Mouse (Mus musculus) midbrain, embryonic 15.5 days (tissue): ENCODE measurements around the gene Ogfod3. TPM values are rescaled to one million over a fixed set of nuclear protein-coding genes. Genes with fewer than 3 reads are reported as not detected.

Experiments used
- ATAC-seq: fragments of 200-750 bp; cut with Nextera tagmentation; replicated peaks from 2 replicates; pipeline ENCODE4 v1.8.0; 2017; ENCODE audit warnings: moderate TSS enrichment
- H3K27ac ChIP-seq: fragments of 300-500 bp; sonication (generic); 2 replicates; pipeline ENCODE4 v1.5.1; 2015; ENCODE audit warnings: mild to moderate bottlenecking, inconsistent platforms
- H3K27me3 ChIP-seq: fragments of 300-500 bp; sonication (generic); replicated peaks from 2 replicates; pipeline ENCODE4 v1.6.1; 2015; ENCODE audit warnings: inconsistent platforms
- H3K36me3 ChIP-seq: fragments of 300-500 bp; sonication (generic); replicated peaks from 2 replicates; pipeline ENCODE4 v1.6.1; 2015; ENCODE audit warnings: inconsistent platforms
- H3K4me1 ChIP-seq: fragments of 300-500 bp; sonication (generic); 2 replicates; pipeline ENCODE4 v1.6.1; 2015; ENCODE audit warnings: inconsistent platforms
- H3K4me2 ChIP-seq: fragments of 300-500 bp; sonication (generic); 2 replicates; pipeline ENCODE4 v1.6.1; 2015; ENCODE audit warnings: inconsistent platforms, mild to moderate bottlenecking, moderate library complexity
- H3K4me3 ChIP-seq: fragments of 300-500 bp; sonication (generic); 2 replicates; pipeline ENCODE4 v1.5.1; 2015; ENCODE audit warnings: mild to moderate bottlenecking, inconsistent platforms
- H3K9ac ChIP-seq: fragments of 300-500 bp; sonication (generic); 2 replicates; pipeline ENCODE4 v1.6.1; 2015; ENCODE audit warnings: mild to moderate bottlenecking, inconsistent platforms
- H3K9me3 ChIP-seq: fragments of 300-500 bp; sonication (generic); 2 replicates; pipeline ENCODE4 v1.6.1; 2016; ENCODE audit warnings: inconsistent platforms
- WGBS: fragments of 180-500 bp; shearing (Covaris S2); methylation state at CpG from one replicate; pipeline ENCODE4 v1.1.7; 2015; ENCODE audit warnings: mixed read lengths; 5-methylcytosine and 5-hydroxymethylcytosine counted together
- polyA plus RNA-seq: library from polyadenylated mRNA; unstranded; fragments of >200 nt; fragmentation: Nextera tagmentation; extraction: Ambion mirVana; gene quantifications from 2 replicates; pipeline ENCODE4 v1.2.1, GENCODE M21; 2015

The Ogfod3 gene
- polyA plus RNA-seq, 1 experiment from 2014 or later: 22.4 TPM

- WGBS: 88% methylated on average over 3 of the region's 3 CpGs
- Histone ChIP-seq H3K27ac (no peak overlapping the region), H3K9ac (no peak overlapping the region), H3K36me3 (0 out of 2 replicates have a peak, but pooled peaks cover under 1% of the 10 kb centered on the region), H3K4me1 (no peaks in the 10 kb centered on the region), H3K27me3 (no peaks in the 10 kb centered on the region), H3K4me2 (no peak overlapping the region), H3K4me3 (no peak overlapping the region), H3K9me3 (no peaks in the 10 kb centered on the region)
- no peak for ATAC-seq
Observed at GRCm38 (mm10) chr11:121189681-121190080, 14.8 kb downstream of the Ogfod3 start.

DNA sequence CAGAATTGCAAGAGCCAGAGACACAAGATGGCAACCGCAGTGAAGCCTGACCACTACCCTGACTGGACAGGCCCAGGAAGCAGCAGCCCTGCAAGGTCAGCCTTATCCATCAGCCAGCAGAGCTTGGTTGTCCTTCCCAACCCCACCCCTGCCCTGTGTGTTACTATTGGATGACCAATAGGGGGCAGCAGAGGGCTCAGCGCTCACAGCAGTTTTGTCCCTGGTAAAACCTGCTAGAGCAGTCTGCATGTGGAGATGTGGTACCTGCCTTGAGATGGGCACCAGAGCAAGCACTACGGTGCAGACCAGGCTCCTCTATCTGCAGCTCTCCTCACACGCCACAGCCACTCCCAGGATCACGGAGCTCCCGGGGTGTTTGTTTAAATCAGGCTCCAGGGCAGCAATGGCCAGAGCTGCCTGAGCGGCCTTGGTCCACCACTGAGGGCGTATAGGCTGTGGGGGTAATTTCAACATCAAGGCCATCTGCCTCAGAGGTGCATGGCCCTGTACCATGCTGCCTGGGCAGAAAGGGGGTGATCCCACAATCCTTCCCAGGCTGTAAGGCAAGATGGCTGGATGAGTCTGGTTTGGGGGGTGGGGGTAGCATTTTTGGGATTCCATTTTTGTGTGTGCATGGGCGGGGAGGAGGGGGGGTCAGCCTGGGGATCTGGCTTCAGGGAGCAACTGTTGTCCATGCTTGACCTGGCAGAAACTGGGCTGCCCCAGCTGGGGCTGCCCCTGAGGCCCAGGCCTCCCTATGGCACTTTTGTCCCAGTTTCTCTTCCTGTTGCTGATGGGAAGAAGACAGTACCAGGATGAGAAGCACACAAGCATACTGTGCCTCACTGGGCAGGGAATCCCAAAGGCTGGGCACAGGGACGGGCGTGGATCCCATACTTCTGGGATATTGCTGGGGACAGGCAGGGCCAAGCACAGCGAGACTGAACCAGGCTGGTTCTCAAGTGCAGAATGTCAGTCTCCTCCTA, 27.9 kb downstream of the Ogfod3 start:
- Histone ChIP-seq H3K36me3 (no peaks in the 10 kb centered on the region), H3K4me1 (0 out of 2 replicates have a peak, but pooled peaks cover 10% of the 10 kb centered on the region), H3K4me3 (no peak overlapping the region), H3K27me3 (no peaks in the 10 kb centered on the region), H3K27ac (no peak overlapping the region), H3K9ac (no peak overlapping the region), H3K4me2 (no peak overlapping the region), H3K9me3 (no peaks in the 10 kb centered on the region)
- no peak for ATAC-seq
- WGBS: 56% methylated on average over 12 of the region's 12 CpGs

GRCm38 (mm10) chr11:121174234-121174633, 30.3 kb downstream of the Ogfod3 start:
- Histone ChIP-seq H3K4me3 (no peak overlapping the region), H3K27me3 (no peaks in the 10 kb centered on the region), H3K4me2 (no peak overlapping the region), H3K9me3 (no peaks in the 10 kb centered on the region), H3K9ac (no peak overlapping the region), H3K4me1 (0 out of 2 replicates have a peak, but pooled peaks cover 10% of the 10 kb centered on the region), H3K27ac (no peak overlapping the region), H3K36me3 (no peaks in the 10 kb centered on the region)
- WGBS: 42% methylated on average over 3 of the region's 3 CpGs
- no peak for ATAC-seq

- H3K9ac ChIP-seq: no peak overlapping the region
- no peaks in the 10 kb centered on the region for H3K36me3 ChIP-seq
- no peak overlapping the region for H3K4me2 ChIP-seq
- WGBS: 64% methylated on average over 5 of the region's 5 CpGs
- ATAC-seq: no peak
- no peaks in the 10 kb centered on the region for H3K27me3 ChIP-seq
- 0 out of 2 replicates have a peak, but pooled peaks cover 10% of the 10 kb centered on the region for H3K4me1 ChIP-seq
- H3K27ac ChIP-seq: no peak overlapping the region
- no peaks in the 10 kb centered on the region for H3K9me3 ChIP-seq
- H3K4me3 ChIP-seq: no peak overlapping the region
Observed at GRCm38 (mm10) chr11:121173203-121173602, 31.3 kb downstream of the Ogfod3 start.

DNA sequence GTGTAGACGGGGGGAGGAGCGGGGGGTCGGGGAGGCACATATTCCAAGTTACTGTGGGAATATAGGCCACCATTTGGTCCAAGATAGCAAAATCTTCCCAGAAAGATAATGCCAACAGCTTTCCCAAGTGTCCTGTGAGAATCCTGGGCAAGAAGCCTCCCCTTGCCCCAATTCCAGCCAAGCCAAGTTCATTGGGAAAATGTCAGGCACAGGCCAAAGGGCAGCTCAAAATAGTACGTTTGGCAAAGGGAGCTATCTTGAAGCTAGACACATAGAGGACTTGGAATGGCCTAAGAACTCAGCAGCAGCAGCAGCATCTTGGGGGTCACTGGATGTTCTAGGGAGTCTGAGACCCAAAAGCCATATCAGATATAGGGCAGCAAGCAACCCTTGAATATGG, 40.8 kb downstream of the Ogfod3 start:
- Histone ChIP-seq H3K4me1 (no peaks in the 10 kb centered on the region), H3K36me3 (no peaks in the 10 kb centered on the region), H3K27me3 (no peaks in the 10 kb centered on the region), H3K4me2 (no peak overlapping the region), H3K9me3 (no peaks in the 10 kb centered on the region), H3K27ac (no peak overlapping the region), H3K4me3 (no peak overlapping the region), H3K9ac (no peak overlapping the region)
- WGBS: 84% methylated on average over 4 of the region's 4 CpGs
- no peak for ATAC-seq

DNA sequence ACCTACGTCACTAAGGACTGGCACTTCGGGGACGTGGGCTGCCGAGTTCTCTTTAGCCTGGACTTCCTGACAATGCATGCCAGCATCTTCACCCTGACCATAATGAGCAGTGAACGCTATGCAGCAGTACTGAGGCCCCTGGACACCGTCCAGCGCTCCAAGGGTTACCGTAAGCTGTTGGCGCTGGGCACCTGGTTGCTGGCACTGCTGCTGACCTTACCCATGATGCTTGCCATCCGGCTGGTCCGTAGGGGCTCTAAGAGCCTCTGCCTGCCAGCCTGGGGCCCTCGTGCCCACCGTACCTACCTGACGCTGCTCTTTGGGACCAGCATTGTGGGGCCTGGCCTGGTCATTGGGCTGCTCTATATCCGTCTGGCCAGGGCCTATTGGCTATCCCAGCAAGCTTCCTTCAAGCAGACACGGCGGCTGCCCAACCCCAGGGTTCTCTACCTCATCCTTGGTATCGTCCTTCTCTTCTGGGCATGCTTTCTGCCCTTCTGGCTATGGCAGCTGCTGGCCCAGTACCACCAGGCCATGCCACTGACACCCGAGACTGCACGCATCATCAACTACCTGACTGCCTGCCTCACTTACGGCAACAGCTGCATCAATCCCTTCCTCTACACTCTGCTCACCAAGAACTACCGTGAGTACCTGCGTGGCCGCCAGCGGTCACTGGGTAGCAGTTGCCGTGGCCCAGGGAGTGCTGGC, 43.7 kb downstream of the Ogfod3 start:
- Histone ChIP-seq H3K27ac (no peak overlapping the region), H3K9ac (no peak overlapping the region), H3K4me3 (no peak overlapping the region), H3K4me1 (peaks cover 9% of the 10 kb centered on the region), H3K9me3 (no peaks in the 10 kb centered on the region), H3K36me3 (no peaks in the 10 kb centered on the region), H3K4me2 (no peak overlapping the region), H3K27me3 (peaks cover 21% of the 10 kb centered on the region)
- no peak for ATAC-seq
- WGBS: 93% methylated on average over 26 of the region's 26 CpGs

GRCm38 (mm10) chr11:121159971-121160370, 44.5 kb downstream of the Ogfod3 start, which contains the start of gene Uts2r:
Gene Uts2r, plus strand, starts transcription at chr11:121160271.
- Histone ChIP-seq H3K4me2 (no peak within 1 kb of the TSS), H3K9ac (no peak within 1 kb of the TSS), H3K36me3 (no peaks in the 10 kb centered on the region), H3K9me3 (no peaks in the 10 kb centered on the region), H3K27me3 (peaks cover 27% of the 10 kb centered on the region), H3K4me1 (peaks cover 9% of the 10 kb centered on the region), H3K4me3 (no peak within 1 kb of the TSS), H3K27ac (no peak within 1 kb of the TSS)
- no peak for ATAC-seq
- 89% methylated on average over 5 of the region's 5 CpGs for WGBS

DNA sequence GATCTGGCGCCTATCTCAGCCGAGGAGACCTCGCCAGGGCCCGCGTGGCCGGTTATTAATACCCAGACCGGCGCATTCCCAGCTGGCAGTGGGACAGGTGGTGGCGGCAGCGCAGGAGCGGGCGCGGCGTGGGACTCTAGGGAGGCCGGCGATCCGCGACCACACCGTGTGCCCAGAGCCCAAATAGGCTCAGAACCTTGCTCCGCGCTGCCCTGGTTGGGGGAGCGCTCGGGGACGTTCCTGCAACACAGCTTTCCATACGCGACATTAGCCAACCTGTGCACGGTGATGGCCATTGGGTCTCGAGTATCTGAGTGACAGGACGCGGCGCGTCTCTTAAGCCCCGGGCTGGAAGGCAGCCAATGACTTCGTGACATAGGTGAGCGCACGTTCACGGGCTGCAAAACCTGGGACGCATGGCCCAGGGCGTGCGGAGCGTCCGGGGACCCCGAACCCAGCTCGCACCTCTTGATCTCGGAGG, 48.1 kb downstream of the Ogfod3 start:
- WGBS: under 1% methylated on average over 45 of the region's 45 CpGs
- H3K9ac ChIP-seq: peak overlapping the region; percentile 40
- H3K27ac ChIP-seq: no peak overlapping the region
- peaks cover 16% of the 10 kb centered on the region for H3K4me1 ChIP-seq
- H3K36me3 ChIP-seq: no peaks in the 10 kb centered on the region
- no peaks in the 10 kb centered on the region for H3K9me3 ChIP-seq
- peak overlapping the region; percentile 77 for H3K4me2 ChIP-seq
- ATAC-seq: peak; percentile 39; the same call in 1 of the 2 replicates
- peak overlapping the region; percentile 43 for H3K4me3 ChIP-seq
- H3K27me3 ChIP-seq: peaks cover 28% of the 10 kb centered on the region

GRCm38 (mm10) chr11:121154203-121154602, 50.3 kb downstream of the Ogfod3 start:
- peaks cover 28% of the 10 kb centered on the region for H3K27me3 ChIP-seq
- no peaks in the 10 kb centered on the region for H3K9me3 ChIP-seq
- H3K9ac ChIP-seq: no peak overlapping the region
- WGBS: 12% methylated on average over 4 of the region's 4 CpGs
- no peak overlapping the region for H3K4me3 ChIP-seq
- ATAC-seq: no peak
- H3K36me3 ChIP-seq: no peaks in the 10 kb centered on the region
- H3K27ac ChIP-seq: no peak overlapping the region
- peaks cover 16% of the 10 kb centered on the region for H3K4me1 ChIP-seq
- no peak overlapping the region for H3K4me2 ChIP-seq

DNA sequence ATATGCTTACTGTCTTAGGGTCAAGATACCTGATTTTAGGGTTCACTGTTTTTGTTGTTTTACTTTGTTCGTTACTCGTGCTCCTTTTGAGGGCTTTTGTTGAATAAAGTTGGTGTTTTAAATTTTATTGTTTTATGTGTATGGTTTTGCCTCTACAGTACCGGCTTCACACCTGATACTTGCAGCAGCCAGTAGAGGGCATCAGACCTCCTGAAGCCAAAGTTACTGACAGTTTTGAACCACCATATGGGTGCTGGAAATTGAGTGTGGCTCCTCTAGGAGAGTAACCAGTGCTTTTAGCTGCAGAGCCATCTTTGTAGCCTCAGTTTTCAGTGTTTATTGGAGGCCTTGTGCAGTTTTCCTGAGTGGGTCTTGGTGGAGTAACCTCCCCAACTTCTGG, 56.3 kb downstream of the Ogfod3 start:
- no peak for ATAC-seq
- Histone ChIP-seq H3K4me3 (no peak overlapping the region), H3K27ac (no peak overlapping the region), H3K4me1 (no peaks in the 10 kb centered on the region), H3K9me3 (no peaks in the 10 kb centered on the region), H3K4me2 (no peak overlapping the region), H3K9ac (no peak overlapping the region), H3K27me3 (no peaks in the 10 kb centered on the region), H3K36me3 (no peaks in the 10 kb centered on the region)
- WGBS: 90% methylated on average over 3 of the region's 3 CpGs

- 91% methylated on average over 22 of the region's 22 CpGs for WGBS
- no peak within 1 kb of the TSS for H3K4me2 ChIP-seq
- ATAC-seq: no peak
- H3K4me1 ChIP-seq: no peaks in the 10 kb centered on the region
- H3K4me3 ChIP-seq: no peak within 1 kb of the TSS
- H3K27me3 ChIP-seq: no peaks in the 10 kb centered on the region
- H3K9ac ChIP-seq: no peak within 1 kb of the TSS
- H3K36me3 ChIP-seq: no peaks in the 10 kb centered on the region
- H3K9me3 ChIP-seq: no peaks in the 10 kb centered on the region
- H3K27ac ChIP-seq: no peak within 1 kb of the TSS
Observed at GRCm38 (mm10) chr11:121145865-121146264, 58.6 kb downstream of the Ogfod3 start, which contains the start of gene Tex19.1. Gene Tex19.1, plus strand, starts transcription at chr11:121146143.

DNA sequence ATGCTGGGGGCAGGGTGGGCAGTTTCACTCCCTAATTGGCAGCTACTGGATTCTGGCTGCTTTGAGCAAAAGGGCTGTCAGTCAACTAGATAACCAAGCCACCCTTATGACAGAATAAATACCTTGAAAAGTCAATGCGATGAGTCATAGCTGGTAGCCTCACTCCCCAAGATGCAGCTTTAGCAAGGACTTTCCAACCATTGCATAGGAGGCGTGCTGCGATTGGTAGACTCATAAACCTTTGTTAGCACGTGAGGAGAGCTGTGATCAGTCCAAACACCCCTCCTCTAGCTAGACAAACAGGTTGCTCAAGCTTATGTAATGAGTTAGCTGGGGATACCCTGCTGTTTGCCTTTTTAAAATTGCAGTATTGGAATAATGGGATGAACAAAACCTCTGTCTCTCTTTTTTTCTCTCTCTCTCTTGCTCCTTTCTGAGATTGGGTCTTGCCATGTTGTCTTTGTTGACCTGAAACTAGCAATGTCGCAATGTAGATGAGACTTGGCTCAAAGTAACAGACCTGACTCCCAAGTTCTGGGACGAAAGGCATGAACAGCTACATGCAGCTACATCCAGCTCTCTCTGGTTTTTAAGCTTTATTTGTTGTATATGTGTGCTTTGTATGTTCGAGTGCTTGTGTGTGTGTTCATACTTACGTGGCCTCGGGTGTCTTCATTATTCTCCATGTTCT, 61.0 kb downstream of the Ogfod3 start:
- Histone ChIP-seq H3K27ac (no peak overlapping the region), H3K4me3 (no peak overlapping the region), H3K27me3 (no peaks in the 10 kb centered on the region), H3K36me3 (no peaks in the 10 kb centered on the region), H3K4me2 (no peak overlapping the region), H3K9me3 (no peaks in the 10 kb centered on the region), H3K9ac (no peak overlapping the region), H3K4me1 (no peaks in the 10 kb centered on the region)
- no peak for ATAC-seq
- 78% methylated on average over 9 of the region's 9 CpGs for WGBS
